Mouse (Mus musculus) neural tube, embryonic 11.5 days (tissue): Measurements from ENCODE around the gene Sfi1. TPM values are rescaled to one million over a fixed set of nuclear protein-coding genes. Genes with fewer than 3 reads are reported as not detected.
"Not testable (repeated sequence)": the region's sequence is repeated elsewhere in the genome, so short reads cannot be mapped to it uniquely, and the experiment has no call there.

Source experiments
- ATAC-seq: fragments of 200-750 bp; cut with Nextera tagmentation; 2 replicates; pipeline ENCODE4 v1.8.0; 2017; ENCODE audit warnings: moderate number of reproducible peaks, mild to moderate bottlenecking, moderate TSS enrichment, moderate library complexity; ENCODE audit not compliant: insufficient read depth, low FRiP score, low TSS enrichment
- DNase-seq: peaks from one replicate; pipeline ENCODE4 v3.0.0-alpha.2; 2015; ENCODE audit warnings: low spot score
- H3K27ac ChIP-seq: fragments of 300-500 bp; sonication (generic); 2 replicates; pipeline ENCODE4 v1.5.1; 2014; ENCODE audit warnings: low read depth, mild to moderate bottlenecking, low read length
- H3K27me3 ChIP-seq: fragments of 300-500 bp; sonication (generic); 2 replicates; pipeline ENCODE4 v1.6.1; 2014; ENCODE audit warnings: mild to moderate bottlenecking, low read length, mixed read lengths; ENCODE audit not compliant: control insufficient read depth, insufficient read depth
- H3K36me3 ChIP-seq: fragments of 300-500 bp; sonication (generic); 2 replicates; pipeline ENCODE4 v1.6.1; 2014; ENCODE audit warnings: mild to moderate bottlenecking, low read length, moderate library complexity, mixed read lengths; ENCODE audit not compliant: control insufficient read depth, insufficient read depth
- H3K4me1 ChIP-seq: fragments of 300-500 bp; sonication (generic); 2 replicates; pipeline ENCODE4 v1.6.1; 2014; ENCODE audit warnings: low read length, mixed read lengths; ENCODE audit not compliant: control insufficient read depth, insufficient read depth
- H3K4me2 ChIP-seq: fragments of 300-500 bp; sonication (generic); 2 replicates; pipeline ENCODE4 v1.6.1; 2014; ENCODE audit warnings: low read depth, mild to moderate bottlenecking, moderate library complexity
- H3K4me3 ChIP-seq: fragments of 300-500 bp; sonication (generic); 2 replicates; pipeline ENCODE4 v1.5.1; 2014; ENCODE audit warnings: low read depth, low read length
- H3K9ac ChIP-seq: fragments of 300-500 bp; sonication (generic); 2 replicates; pipeline ENCODE4 v1.6.1; 2014; ENCODE audit warnings: mild to moderate bottlenecking, low read length
- H3K9me3 ChIP-seq: fragments of 300-500 bp; sonication (generic); 2 replicates; pipeline ENCODE4 v1.6.1; 2016; ENCODE audit warnings: low read length; ENCODE audit not compliant: control insufficient read depth
- WGBS: fragments of 180-500 bp; shearing (Covaris S2); extraction: QIAGEN DNeasy Blood & Tissue Kit; methylation state at CpG from one replicate; pipeline ENCODE4 v1.1.7; 2014; 5-methylcytosine and 5-hydroxymethylcytosine counted together
- polyA plus RNA-seq: library from polyadenylated mRNA; unstranded; fragments of >200 nt; fragmentation: Nextera tagmentation; extraction: Ambion mirVana; gene quantifications from 2 replicates; pipeline ENCODE4 v1.2.1, GENCODE M21; 2014

The Sfi1 gene
- polyA plus RNA-seq, 1 experiment from 2014 or later = 9.5 TPM

- not testable (repeated sequence) for H3K36me3 ChIP-seq, H3K27me3 ChIP-seq, H3K4me2 ChIP-seq, H3K9ac ChIP-seq, DNase-seq, H3K4me3 ChIP-seq, H3K4me1 ChIP-seq, H3K27ac ChIP-seq, ATAC-seq
- 76% methylated on average over 4 of the region's 4 CpGs for WGBS
- peaks cover 16% of the 10 kb centered on the region for H3K9me3 ChIP-seq
These were observed 25.7 kb downstream of the Sfi1 start for GRCm38 (mm10) chr11:3167571-3168001.

GRCm38 (mm10) chr11:3167129-3167528, 26.1 kb downstream of the Sfi1 start:
- not testable (repeated sequence) for H3K4me1 ChIP-seq, ATAC-seq, H3K9ac ChIP-seq, H3K4me3 ChIP-seq, H3K27ac ChIP-seq, DNase-seq, H3K36me3 ChIP-seq, H3K4me2 ChIP-seq, H3K27me3 ChIP-seq
- peaks cover 16% of the 10 kb centered on the region for H3K9me3 ChIP-seq
- 95% methylated on average over 4 of the region's 4 CpGs for WGBS

- H3K9ac ChIP-seq = not testable (repeated sequence)
These were observed 26.9 kb downstream of the Sfi1 start for GRCm38 (mm10) chr11:3166321-3166720.

GRCm38 (mm10) chr11:3165210-3165782, 28.0 kb downstream of the Sfi1 start:
- H3K4me3 ChIP-seq, H3K4me2 ChIP-seq, H3K27me3 ChIP-seq, H3K4me1 ChIP-seq, H3K36me3 ChIP-seq, DNase-seq, H3K27ac ChIP-seq, H3K9ac ChIP-seq: not testable (repeated sequence)
- 90% methylated on average over 3 of the region's 5 CpGs for WGBS
- peak; percentile 8; the same call in 1 of the 2 replicates for ATAC-seq
- peaks cover 11% of the 10 kb centered on the region for H3K9me3 ChIP-seq

More at GRCm38 (mm10) chr11:3166321-3166720, 26.9 kb downstream of the Sfi1 start:
- not testable (repeated sequence) for H3K36me3 ChIP-seq, DNase-seq, H3K27me3 ChIP-seq, ATAC-seq, H3K4me1 ChIP-seq, H3K4me2 ChIP-seq, H3K4me3 ChIP-seq, H3K27ac ChIP-seq
- H3K9me3 ChIP-seq = peaks cover 11% of the 10 kb centered on the region

- not testable (repeated sequence) for DNase-seq, H3K4me1 ChIP-seq, H3K36me3 ChIP-seq, H3K4me2 ChIP-seq, H3K27me3 ChIP-seq, H3K27ac ChIP-seq, H3K9ac ChIP-seq, H3K4me3 ChIP-seq, ATAC-seq
- peaks cover 11% of the 10 kb centered on the region for H3K9me3 ChIP-seq
- WGBS = 67% methylated on average over 3 of the region's 3 CpGs
These were observed 29.6 kb downstream of the Sfi1 start for GRCm38 (mm10) chr11:3163661-3164060.

GRCm38 (mm10) chr11:3163122-3163521, 30.1 kb downstream of the Sfi1 start:
- WGBS = 86% methylated on average over 2 of the region's 2 CpGs
- H3K4me1 ChIP-seq, H3K27ac ChIP-seq: not testable (repeated sequence)

GRCm38 (mm10) chr11:3162236-3162897, 30.9 kb downstream of the Sfi1 start:
- H3K36me3 ChIP-seq, H3K27me3 ChIP-seq, H3K27ac ChIP-seq, H3K9ac ChIP-seq, H3K4me3 ChIP-seq, H3K4me2 ChIP-seq, DNase-seq, H3K9me3 ChIP-seq, H3K4me1 ChIP-seq: not testable (repeated sequence)
- WGBS = 65% methylated on average over 5 of the region's 5 CpGs
- ATAC-seq = peak; percentile 17; the same call in 1 of the 2 replicates

More at GRCm38 (mm10) chr11:3163122-3163521, 30.1 kb downstream of the Sfi1 start:
- H3K9me3 ChIP-seq = peaks cover 11% of the 10 kb centered on the region
- H3K4me3 ChIP-seq, H3K4me2 ChIP-seq, ATAC-seq, H3K27me3 ChIP-seq, H3K9ac ChIP-seq, H3K36me3 ChIP-seq, DNase-seq: not testable (repeated sequence)

GRCm38 (mm10) chr11:3161370-3161769, 31.9 kb downstream of the Sfi1 start:
- WGBS = 68% methylated on average over 1 of the region's 2 CpGs

GRCm38 (mm10) chr11:3158800-3159199, 34.5 kb downstream of the Sfi1 start:
- H3K4me3 ChIP-seq, H3K4me2 ChIP-seq, H3K27me3 ChIP-seq, DNase-seq, H3K36me3 ChIP-seq, H3K27ac ChIP-seq, H3K9me3 ChIP-seq, H3K9ac ChIP-seq, ATAC-seq, H3K4me1 ChIP-seq: not testable (repeated sequence)
- 87% methylated on average over 4 of the region's 4 CpGs for WGBS

More at GRCm38 (mm10) chr11:3161370-3161769, 31.9 kb downstream of the Sfi1 start:
- H3K27ac ChIP-seq, H3K4me1 ChIP-seq, H3K27me3 ChIP-seq, H3K4me2 ChIP-seq, H3K9ac ChIP-seq, ATAC-seq, H3K36me3 ChIP-seq, H3K9me3 ChIP-seq, H3K4me3 ChIP-seq, DNase-seq: not testable (repeated sequence)
